Mouse (Mus musculus) left cerebral cortex, postnatal 25 days (tissue): Measurements from ENCODE around the gene Zpbp2. TPM values are rescaled to one million over a fixed set of nuclear protein-coding genes. Genes with fewer than 3 reads are reported as not detected.

ENCODE experiments used
- DNase-seq, 2 experiments: peaks; one replicate each; pipeline ENCODE4 v3.0.0; 2022; ENCODE audit warnings: low spot score in 2 of 2, mixed read lengths in 1 of 2
- intact Hi-C: fragments of 180-260 bp; cut with DNase I; formaldehyde crosslinking; loops from one replicate; pipeline ENCODE4 v1.15.1; 2025
- total RNA-seq, 2 experiments: library from RNA; stranded (reverse); gene quantifications; 2 replicates each; pipeline ENCODE4 v1.2.3; 2021

Zpbp2 gene
- total RNA-seq, 2 experiments from 2014 or later: not detected

GRCm38 (mm10) chr11:98550311-98550974, 454 bp upstream of the Zpbp2 start:
- intact Hi-C loops: loop anchor here (2.0 kb wide), 1 partner anchor 36 kb away; the partner anchor contains the start of gene Ormdl3
- DNase-seq: peak in 1 of 2 experiments; percentile 1

- intact Hi-C loops: no loop called here
- DNase-seq: no peak
Observed at GRCm38 (mm10) chr11:98553966-98554365, 3.1 kb downstream of the Zpbp2 start.

- no peak for DNase-seq
- intact Hi-C loops: no loop called here
Observed at GRCm38 (mm10) chr11:98555124-98555700, 4.3 kb downstream of the Zpbp2 start.

GRCm38 (mm10) chr11:98560942-98561341, 10.0 kb downstream of the Zpbp2 start:
- intact Hi-C loops: no loop called here
- no peak for DNase-seq

- intact Hi-C loops: no loop called here
Observed at GRCm38 (mm10) chr11:98563025-98563424, 12.1 kb downstream of the Zpbp2 start.

GRCm38 (mm10) chr11:98563921-98564414, 13.1 kb downstream of the Zpbp2 start:
- intact Hi-C loops: no loop called here
- DNase-seq: no peak

More at GRCm38 (mm10) chr11:98563025-98563424, 12.1 kb downstream of the Zpbp2 start:
- no peak for DNase-seq

- intact Hi-C loops: no loop called here
Observed at GRCm38 (mm10) chr11:98568326-98568725, 17.4 kb downstream of the Zpbp2 start.

GRCm38 (mm10) chr11:98569461-98569860, 18.6 kb downstream of the Zpbp2 start:
- intact Hi-C loops: no loop called here
- DNase-seq: no peak

More at GRCm38 (mm10) chr11:98568326-98568725, 17.4 kb downstream of the Zpbp2 start:
- no peak for DNase-seq

GRCm38 (mm10) chr11:98577776-98578175, 26.9 kb downstream of the Zpbp2 start:
- intact Hi-C loops: no loop called here
- no peak for DNase-seq

- intact Hi-C loops: no loop called here
- DNase-seq: no peak
Observed at GRCm38 (mm10) chr11:98580301-98581121, 29.6 kb downstream of the Zpbp2 start.

GRCm38 (mm10) chr11:98581286-98582029, 30.6 kb downstream of the Zpbp2 start:
- intact Hi-C loops: no loop called here
- DNase-seq: no peak

GRCm38 (mm10) chr11:98582030-98582388, 31.1 kb downstream of the Zpbp2 start:
- no peak for DNase-seq
- intact Hi-C loops: no loop called here

- DNase-seq: no peak
- intact Hi-C loops: no loop called here
Observed at GRCm38 (mm10) chr11:98582551-98583264, 31.8 kb downstream of the Zpbp2 start.

- intact Hi-C loops: no loop called here
- no peak for DNase-seq
Observed at GRCm38 (mm10) chr11:98583265-98583552, 32.3 kb downstream of the Zpbp2 start.

- intact Hi-C loops: no loop called here
- DNase-seq: no peak
Observed at GRCm38 (mm10) chr11:98583571-98583970, 32.7 kb downstream of the Zpbp2 start.

GRCm38 (mm10) chr11:98584146-98584545, 33.2 kb downstream of the Zpbp2 start:
- DNase-seq: no peak
- intact Hi-C loops: no loop called here

- intact Hi-C loops: no loop called here
- no peak for DNase-seq
Observed at GRCm38 (mm10) chr11:98584629-98585177, 33.8 kb downstream of the Zpbp2 start.

- intact Hi-C loops: loop anchor here (2.0 kb wide), 1 partner anchor 35 kb away; the partner anchor contains the start of gene Zpbp2
- DNase-seq: peak; percentile 23 to 30
Observed at GRCm38 (mm10) chr11:98586087-98586891, 35.4 kb downstream of the Zpbp2 start.
